Mouse (Mus musculus) left cerebral cortex, adult 2 months (tissue): Measurements from ENCODE around the gene Atp6ap1l. TPM values are rescaled to one million over a fixed set of nuclear protein-coding genes. Genes with fewer than 3 reads are reported as not detected.
"Not testable (repeated sequence)": the region's sequence is repeated elsewhere in the genome, so short reads cannot be mapped to it uniquely, and the experiment has no call there.

Experiments
- DNase-seq, 2 experiments: peaks; one replicate each; pipeline ENCODE4 v3.0.0; 2021 to 2022; ENCODE audit warnings: low spot score in 2 of 2, mixed read lengths in 1 of 2; ENCODE audit errors: extremely low spot score in 1 of 2
- H3K27ac ChIP-seq: fragments of 200-600 bp; 2 replicates; pipeline ENCODE4 v1.8.1; 2022
- H3K4me3 ChIP-seq: fragments of 200-600 bp; 2 replicates; pipeline ENCODE4 v1.8.1; 2022
- CTCF ChIP-seq: fragments of 200-600 bp; IDR thresholded peaks from 2 replicates; pipeline ENCODE4 v1.8.1; 2022; ENCODE audit warnings: antibody characterized with exemption, mild to moderate bottlenecking, moderate library complexity
- intact Hi-C: fragments of 180-260 bp; cut with DNase I; formaldehyde crosslinking; loops from one replicate; pipeline ENCODE4 v1.15.1; 2025
- long read RNA-seq, 2 experiments: library from polyadenylated mRNA; stranded (forward); transcript quantifications; one replicate each; pipeline ENCODE4 v2.0.0; 2021; ENCODE audit warnings: borderline mapping rate in 2 of 2
- total RNA-seq, 2 experiments: library from RNA; stranded (reverse); gene quantifications; 2 replicates each; pipeline ENCODE4 v1.2.3; 2021

Gene Atp6ap1l
- 10 to 100 TPM; 22.8 to 26.1 TPM for total RNA-seq
- long read RNA-seq, experiment 1, partial matches to known transcripts: 1 of 6 reads
- long read RNA-seq, experiment 1, other reads (novel, unspliced or antisense): 2 of 6 reads
- long read RNA-seq, experiment 2, transcript Atp6ap1l-201 (7 exons, 1,186 nt): major isoform, 6 of 10 reads
- long read RNA-seq, experiment 2, partial matches to known transcripts: 1 of 10 reads
- long read RNA-seq, experiment 2, other reads (novel, unspliced or antisense): 3 of 10 reads

DNA sequence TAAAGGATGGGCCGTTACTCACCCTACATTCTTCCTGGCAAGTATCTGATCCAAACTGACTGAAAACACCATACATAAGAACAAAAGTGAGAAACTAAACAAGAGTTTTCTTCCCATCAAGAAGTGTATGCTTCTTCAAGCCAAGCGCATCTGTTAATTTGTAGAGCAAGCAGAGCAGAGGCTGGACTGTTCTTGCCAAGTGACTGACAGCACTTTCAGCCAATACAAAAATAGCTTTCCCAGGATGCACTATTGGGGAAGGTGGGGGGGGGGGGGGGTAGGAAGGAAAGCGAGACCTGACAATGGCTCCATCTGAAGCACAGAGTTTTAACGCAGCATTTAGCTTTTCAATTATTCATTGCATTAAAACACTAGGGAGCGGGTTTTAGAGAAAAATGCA is at the start of gene Atp6ap1l:
Gene Atp6ap1l, minus strand, starts transcription at position 180 of the 400 bp plus-strand sequence.
- intact Hi-C loops: no loop called here
- no peak for DNase-seq
- Histone ChIP-seq H3K4me3 (peak within 1 kb of the TSS; percentile 42), H3K27ac (peak within 1 kb of the TSS; percentile 21; the same call in 1 of the 2 replicates)
- no peak for TF ChIP-seq CTCF

- Histone ChIP-seq H3K4me3 (no peak overlapping the region), H3K27ac (no peak overlapping the region)
- DNase-seq: no peak
- intact Hi-C loops: no loop called here
- TF ChIP-seq CTCF: no peak
Measured at GRCm38 (mm10) chr13:90939600-90939999, 34.4 kb upstream of the Atp6ap1l start.

DNA sequence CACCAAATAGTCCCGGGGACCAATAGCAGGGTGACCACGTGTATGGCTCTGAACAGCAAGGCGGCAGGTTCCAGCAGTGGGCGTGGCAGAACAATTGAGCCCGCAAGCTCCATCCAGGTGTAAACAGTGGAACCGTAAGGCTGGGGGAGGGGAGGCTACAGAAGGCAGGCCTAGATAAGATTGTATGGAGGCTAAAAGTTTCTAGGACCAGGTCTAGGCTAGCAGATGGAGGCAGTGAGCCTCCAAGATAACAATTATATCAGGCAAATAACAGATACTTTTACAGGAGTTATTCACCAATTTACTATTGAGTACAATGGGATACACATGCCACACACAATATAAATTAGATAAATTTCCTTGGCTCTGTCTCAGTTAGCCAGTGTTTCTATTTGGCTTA is 34.0 kb upstream of the Atp6ap1l start:
- intact Hi-C loops: no loop called here
- TF ChIP-seq CTCF: no peak
- no peak overlapping the region for H3K4me3 ChIP-seq

GRCm38 (mm10) chr13:90935852-90936251 is 30.7 kb upstream of the Atp6ap1l start:
- Histone ChIP-seq H3K4me3 (no peak overlapping the region), H3K27ac (no peak overlapping the region)
- DNase-seq: no peak
- TF ChIP-seq CTCF: no peak
- intact Hi-C loops: no loop called here

More for the DNA sequence above, 34.0 kb upstream of the Atp6ap1l start:
- no peak overlapping the region for H3K27ac ChIP-seq
- no peak for DNase-seq

DNA sequence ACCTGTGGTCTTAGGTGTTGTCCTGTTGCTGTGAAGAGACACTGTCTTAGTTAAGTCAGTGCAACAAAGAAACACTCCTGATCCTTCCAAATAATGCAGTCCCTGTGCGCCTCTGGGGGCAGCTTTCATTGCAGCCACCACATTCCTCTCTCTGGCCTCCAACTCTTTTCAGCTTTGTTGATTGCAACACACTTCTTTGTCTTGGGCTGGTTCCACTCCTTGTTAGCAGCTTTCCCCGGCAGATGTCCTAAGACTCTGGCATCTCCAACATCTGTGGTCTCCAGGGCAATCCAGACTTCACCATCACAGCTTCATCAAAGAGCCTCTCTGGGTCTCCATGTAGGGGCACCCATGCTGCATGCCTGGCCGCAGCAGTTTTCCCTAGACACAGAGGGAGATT is 28.1 kb upstream of the Atp6ap1l start:
- no peak for TF ChIP-seq CTCF
- intact Hi-C loops: loop anchor here (5.0 kb wide), 1 partner anchor 764 kb away; no protein-coding TSS in a partner anchor
- Histone ChIP-seq H3K4me3 (no peak overlapping the region), H3K27ac (no peak overlapping the region)
- DNase-seq: no peak

DNA sequence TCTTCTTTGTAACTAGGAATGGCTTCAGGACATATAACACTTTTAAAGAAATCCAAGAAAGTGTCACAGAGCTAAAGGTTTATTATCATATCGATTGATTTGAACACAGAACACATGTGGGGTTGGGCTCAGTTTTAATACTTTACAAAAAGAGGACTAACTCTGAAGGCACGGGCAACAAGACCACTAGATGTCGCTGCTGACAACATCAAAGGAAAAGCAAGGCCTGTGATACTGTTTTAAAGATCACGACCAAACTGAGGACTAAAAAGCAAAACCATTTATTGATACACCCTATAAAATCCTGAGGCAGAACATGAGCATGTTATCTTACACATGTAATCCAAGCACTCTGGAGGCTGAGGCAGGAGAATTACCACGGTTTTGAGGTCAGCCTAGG is 24.7 kb upstream of the Atp6ap1l start:
- intact Hi-C loops: loop anchor here (5.0 kb wide), 4 partner anchors 532 to 877 kb away; partner anchors contain the start of genes Ssbp2 and Zcchc9
- peak; percentile 85 for TF ChIP-seq CTCF
- Histone ChIP-seq H3K27ac (no peak overlapping the region), H3K4me3 (no peak overlapping the region)
- peak; percentile 74 to 78 for DNase-seq

GRCm38 (mm10) chr13:90928266-90928665 is 23.1 kb upstream of the Atp6ap1l start:
- intact Hi-C loops: loop anchor here (5.0 kb wide), 3 partner anchors 534 to 879 kb away; partner anchors contain the start of genes Ssbp2 and Zcchc9
- H3K4me3 ChIP-seq, DNase-seq, H3K27ac ChIP-seq: not testable (repeated sequence)

DNA sequence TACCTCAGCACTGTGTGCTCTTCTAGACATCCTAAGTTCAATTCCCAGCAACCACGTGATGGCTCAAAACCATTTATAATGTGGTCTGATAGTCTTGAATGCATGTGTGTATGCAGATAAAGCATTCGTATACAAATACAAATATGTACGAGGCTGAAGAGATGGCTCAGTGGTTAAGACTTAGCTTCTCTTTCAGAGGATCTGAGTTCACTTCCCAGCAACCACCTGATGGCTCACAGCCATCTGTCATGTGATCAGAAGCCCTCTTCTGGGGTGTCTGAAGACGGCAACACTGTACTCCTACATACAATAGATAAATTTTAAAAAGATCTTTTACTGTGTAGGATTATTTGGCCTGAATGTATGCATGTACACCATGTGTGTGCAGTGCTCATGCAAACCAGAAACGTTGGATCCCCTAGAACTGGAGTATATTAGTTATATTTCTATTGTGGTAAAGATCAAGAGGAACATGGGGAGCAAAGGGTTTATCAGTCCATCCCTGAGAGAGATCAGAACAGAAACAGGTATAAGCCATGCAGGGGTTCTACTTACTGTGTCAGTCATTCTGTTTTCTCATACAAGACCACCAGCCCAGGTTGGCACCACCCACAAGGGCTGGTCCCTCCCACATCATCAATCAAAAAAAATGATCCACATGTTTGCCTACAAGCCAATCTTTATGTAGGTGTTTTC is 21.9 kb upstream of the Atp6ap1l start:
- DNase-seq: no peak
- no peak overlapping the region for H3K4me3 ChIP-seq
- TF ChIP-seq CTCF: no peak
- intact Hi-C loops: loop anchor here (5.0 kb wide), 3 partner anchors 535 to 880 kb away; partner anchors contain the start of genes Ssbp2 and Zcchc9
- no peak overlapping the region for H3K27ac ChIP-seq

GRCm38 (mm10) chr13:90926125-90926765 is 21.1 kb upstream of the Atp6ap1l start:
- no peak for DNase-seq
- TF ChIP-seq CTCF: no peak
- intact Hi-C loops: loop anchor here (5.0 kb wide), 3 partner anchors 536 to 881 kb away; partner anchors contain the start of genes Ssbp2 and Zcchc9
- H3K27ac ChIP-seq: no peak overlapping the region
- no peak overlapping the region for H3K4me3 ChIP-seq

DNA sequence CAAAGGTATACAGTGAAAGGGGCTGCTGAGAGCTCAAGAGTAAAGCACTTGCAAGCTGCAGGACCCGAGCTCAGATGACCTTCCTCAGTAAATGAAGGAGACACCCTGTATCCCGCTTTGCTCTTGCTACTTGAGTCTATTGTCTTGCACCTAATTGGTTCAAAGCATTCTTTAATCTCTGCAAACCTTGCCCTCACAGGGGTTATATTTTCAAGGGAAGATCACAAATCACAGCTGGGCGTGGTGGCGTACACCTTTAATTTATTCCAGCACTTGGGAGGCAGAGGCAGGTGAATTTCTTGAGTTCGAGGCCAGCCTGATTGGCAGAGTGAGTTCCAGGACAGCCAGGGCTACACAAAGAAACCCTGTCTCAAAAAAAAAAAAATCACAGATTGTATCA is 20.0 kb upstream of the Atp6ap1l start:
- Histone ChIP-seq H3K4me3 (no peak overlapping the region), H3K27ac (no peak overlapping the region)
- TF ChIP-seq CTCF: no peak
- intact Hi-C loops: loop anchor here (5.0 kb wide), 3 partner anchors 537 to 882 kb away; partner anchors contain the start of genes Ssbp2 and Zcchc9
- DNase-seq: no peak

DNA sequence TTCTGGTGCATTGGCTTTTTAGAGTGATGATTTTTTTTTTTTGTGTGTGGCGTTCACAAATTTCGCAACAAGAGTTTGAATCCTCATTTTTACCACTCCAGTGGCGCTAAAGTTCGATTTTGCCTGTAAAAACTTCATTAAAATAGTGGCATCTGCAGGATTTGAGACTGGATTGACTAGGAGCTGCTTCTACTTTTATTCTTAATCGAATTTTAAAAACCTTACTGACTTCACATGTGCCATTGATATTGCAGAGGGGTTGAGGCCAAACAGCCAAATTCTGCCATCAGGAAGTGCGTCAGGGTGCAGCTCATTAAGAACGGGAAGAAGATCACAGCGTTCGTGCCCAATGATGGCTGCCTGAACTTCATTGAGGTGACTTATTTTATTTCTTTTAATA is 18.9 kb upstream of the Atp6ap1l start:
- intact Hi-C loops: no loop called here
- DNase-seq: no peak
- TF ChIP-seq CTCF: no peak
- Histone ChIP-seq H3K27ac (no peak overlapping the region), H3K4me3 (peak overlapping the region; percentile 74)

- Histone ChIP-seq H3K27ac (peak overlapping the region; percentile 99), H3K4me3 (peak overlapping the region; percentile 74)
- DNase-seq, intact Hi-C loops: not testable (repeated sequence)
Measured at GRCm38 (mm10) chr13:90923617-90924016, 18.5 kb upstream of the Atp6ap1l start.
